Mouse (Mus musculus) thymus, postnatal 14 days (tissue): ENCODE measurements around the gene H2-Eb1.
A peak's percentile ranks its signal among the peaks of the same experiment; 100 is the strongest.
"Not testable (repeated sequence)": the region's sequence is repeated elsewhere in the genome, so short reads cannot be mapped to it uniquely, and the experiment has no call there.

Experiments
- DNase-seq: peaks from one replicate; pipeline ENCODE4 v3.0.0; 2021

The H2-Eb1 gene

DNA sequence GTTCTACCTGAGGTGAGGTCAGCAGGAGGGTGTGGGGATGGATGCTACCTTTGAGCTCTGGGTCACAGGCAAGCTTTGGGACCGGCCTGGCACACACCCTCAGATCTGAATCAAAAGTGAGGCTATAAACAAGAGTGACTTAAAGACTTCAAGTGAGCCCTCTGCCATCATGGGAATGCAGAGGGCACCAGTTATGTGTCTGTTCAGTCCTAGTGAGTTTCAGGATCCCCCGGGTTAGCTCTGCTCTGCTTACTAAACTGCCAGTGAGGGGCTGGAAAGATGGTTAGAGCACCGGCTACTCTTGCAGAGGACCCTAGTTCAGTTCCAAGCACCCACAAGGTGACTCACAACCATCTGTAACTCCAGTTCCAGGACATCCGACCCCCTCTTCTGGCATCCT lies 13.1 kb upstream of the H2-Eb1 start:
- no peak for DNase-seq

DNA sequence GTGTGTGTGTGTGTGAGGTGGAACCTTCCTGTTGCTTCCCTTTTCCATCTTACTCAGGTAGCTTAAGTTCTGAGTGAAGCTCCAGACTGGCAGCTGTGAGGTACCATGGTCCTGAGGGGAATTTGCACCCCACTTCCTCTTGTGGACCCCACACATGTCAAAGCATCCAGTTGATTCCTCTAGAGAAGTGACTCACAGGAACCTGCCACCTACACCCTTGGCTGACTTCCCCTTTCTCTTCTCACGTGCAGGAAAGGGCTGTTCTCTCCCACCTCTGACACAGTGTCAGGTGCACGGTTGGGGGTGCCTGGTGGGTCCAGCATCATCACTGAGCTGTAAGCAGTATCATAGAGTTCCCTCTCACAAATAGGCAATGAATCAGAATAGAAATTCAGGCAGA lies 12.1 kb upstream of the H2-Eb1 start:
- DNase-seq, result no peak

DNA sequence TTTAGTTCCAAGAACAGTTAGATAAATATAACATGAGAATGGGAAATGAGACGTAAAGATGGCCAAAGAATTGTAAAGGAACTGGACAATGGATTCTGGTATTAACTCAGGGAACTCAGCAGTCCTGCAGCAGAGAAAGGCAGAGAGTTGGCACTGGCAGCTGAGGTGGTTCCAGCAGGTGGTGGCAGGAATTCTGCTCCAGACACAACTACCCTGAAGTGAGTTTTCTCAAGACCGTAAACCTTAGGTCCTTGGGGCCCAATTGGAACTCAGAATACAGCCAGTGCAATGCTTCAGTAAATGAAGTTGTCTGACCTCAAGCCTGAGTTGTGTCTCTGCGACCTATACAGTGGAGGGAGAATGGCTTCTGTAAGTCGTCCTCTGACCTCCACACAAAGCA lies 11.4 kb upstream of the H2-Eb1 start:
- no peak for DNase-seq

DNA sequence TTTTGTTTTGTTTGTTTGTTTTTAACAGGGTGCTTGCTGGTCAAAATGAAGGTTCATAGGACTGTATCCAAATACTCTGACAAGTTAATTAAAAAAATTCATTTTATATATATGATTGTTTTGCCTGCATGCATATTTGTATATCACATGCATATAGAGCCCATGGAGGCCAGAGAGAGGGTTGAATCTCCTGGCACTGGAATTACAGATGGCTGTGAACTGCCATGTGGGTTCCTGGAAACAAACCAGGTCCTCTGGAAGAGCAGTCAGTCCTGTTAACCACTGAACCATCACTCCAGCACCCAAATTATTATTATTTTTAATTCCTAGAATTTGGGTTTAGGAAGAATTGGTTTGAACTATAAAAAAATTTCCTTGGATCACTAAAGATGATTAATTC lies 10.4 kb upstream of the H2-Eb1 start:
- no peak for DNase-seq

DNA sequence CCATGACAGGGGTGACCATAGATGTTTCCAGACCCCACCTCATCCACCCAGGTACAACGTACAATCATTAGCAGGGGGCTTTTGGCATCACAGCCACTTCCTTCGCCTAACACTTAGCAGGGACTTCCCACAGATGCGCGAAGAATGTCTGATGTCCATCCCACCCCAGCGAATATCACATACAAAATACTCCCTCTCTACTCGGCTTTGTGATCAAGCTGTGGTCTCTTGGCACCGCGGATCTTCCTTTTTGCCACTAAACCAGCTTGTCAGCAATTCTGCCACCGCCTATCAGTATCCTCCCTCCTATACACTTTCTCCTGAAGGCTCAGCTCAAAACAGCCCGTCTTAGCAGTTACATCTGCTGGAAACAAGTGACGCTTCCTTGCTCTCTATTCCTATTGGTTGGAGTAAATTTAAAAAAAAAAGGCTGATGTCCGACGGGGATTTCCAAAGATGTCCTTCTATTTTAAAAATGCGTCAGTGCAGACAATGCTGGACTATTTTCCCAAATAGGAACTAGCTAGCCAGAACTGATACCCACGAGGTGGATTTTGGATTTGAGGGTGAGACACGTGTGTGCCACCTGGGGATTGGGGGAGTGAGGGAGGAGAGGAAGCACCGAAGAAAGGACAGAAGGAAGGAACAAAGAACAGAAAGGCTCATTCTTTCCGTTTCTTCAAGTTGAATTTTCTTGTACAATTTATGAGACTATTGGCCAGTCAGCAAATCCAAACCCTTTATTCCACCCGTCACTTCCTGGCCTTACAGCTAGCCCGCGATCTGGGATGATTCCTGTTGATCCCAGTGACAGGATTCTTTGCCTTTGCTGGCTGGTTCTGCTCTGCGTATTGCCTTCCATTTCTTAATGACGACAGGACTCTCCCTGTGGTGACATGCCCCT lies 9.5 kb upstream of the H2-Eb1 start:
- DNase-seq, result peak; percentile 53

DNA sequence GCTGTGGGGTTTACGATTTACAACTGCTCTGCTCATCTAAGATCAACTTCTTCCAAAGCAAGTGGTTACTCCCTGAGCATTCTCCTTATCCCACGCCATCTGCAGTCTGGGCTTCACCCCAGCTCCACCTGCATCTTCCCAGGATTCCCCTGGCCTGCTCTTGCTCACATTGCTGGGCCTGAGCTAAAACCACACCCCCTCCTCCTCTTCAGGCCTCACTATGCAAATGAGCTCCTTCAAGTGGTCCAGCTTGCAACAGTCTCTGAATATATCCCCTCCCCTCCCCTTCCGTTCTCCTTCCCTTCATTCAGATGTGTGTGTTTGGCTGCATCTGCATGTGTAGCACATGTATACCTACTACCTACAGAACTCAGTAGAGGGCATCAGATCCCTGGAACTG lies 6.3 kb upstream of the H2-Eb1 start:
- DNase-seq, result no peak

DNA sequence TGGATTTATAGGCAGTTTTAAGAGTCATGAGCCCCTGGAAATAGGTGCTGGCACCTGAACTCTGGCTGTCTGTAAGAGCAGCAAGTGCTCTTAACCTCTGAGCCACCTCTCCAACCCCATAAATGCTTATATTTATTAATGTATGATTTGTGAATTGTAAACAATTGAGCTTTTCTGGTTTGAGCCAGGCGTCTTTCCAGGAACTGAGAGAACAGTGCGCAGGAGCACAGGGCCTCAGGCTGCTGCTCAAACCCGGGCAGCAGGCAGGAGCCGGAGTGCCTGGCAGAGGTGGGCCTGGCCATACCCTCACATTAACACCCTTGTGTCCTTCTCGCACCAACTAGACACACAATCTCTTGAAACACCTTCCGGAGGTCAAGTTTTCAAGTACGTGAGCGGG lies 5.6 kb upstream of the H2-Eb1 start:
- DNase-seq, result no peak

DNA sequence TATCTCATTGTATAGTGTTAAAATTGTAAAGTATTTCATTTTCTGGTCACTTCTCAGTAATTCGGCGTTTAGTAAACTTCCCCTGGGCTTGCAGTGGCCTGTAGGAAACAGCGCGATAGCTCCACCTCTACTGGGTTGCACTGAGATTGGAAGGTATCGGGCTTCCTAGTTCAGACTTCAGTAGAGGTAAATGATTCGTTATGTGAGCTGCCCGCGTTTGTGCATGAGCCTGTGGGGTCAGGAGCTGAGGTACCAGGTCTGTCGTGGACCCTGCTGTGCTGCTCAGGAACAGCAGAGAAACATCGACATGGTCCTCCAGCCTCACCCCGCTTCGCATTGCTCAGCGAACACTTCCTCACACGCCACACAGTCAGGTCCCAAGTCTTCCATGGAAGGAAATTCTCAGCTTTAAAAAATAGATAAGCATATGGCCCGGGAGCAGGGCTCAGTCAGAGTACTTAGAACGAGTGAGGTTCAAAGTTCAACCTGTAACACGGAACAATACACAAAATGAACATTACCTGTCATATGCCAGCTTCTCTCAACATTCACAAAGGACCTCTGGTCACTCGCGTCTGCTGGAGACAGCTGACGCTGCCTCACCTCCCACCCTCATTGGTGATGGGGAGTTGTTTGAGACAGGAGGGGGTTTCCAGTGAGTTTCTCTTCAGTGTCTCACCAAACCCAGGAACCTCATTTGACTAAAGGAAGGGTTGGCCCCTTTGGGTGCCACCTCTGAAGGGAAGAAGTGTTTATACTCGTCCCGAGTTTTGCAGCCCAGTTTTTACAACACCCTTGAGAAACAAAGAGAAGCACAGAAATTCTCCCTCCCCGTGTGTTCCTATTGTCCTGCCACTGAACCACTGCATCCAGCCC lies 4.7 kb upstream of the H2-Eb1 start:
- no peak for DNase-seq

DNA sequence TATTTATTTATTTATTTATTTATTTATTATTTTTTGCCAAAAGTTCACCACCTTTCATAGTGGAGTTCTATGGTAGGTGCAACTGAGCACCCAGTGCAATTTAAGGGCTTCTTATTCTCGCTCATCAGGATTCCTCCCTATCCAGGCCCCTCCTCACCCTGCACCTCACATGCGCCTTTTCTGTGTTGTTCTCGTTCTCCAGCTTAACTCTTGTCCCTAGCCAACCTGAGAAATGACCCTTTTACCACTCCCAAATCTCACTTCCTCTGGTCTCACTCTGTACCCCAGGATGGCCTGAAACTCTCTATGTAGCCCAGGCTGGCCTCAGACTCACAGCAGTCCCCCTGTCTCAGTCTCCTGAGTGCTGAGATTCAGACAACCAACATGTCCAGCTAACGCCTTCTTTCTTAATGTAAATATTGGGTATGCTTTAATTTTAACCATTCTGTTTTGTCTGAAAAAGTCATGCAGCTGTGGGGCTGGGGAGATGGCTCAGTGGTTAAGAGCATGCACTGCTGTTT lies 3.9 kb upstream of the H2-Eb1 start:
- DNase-seq, result no peak

DNA sequence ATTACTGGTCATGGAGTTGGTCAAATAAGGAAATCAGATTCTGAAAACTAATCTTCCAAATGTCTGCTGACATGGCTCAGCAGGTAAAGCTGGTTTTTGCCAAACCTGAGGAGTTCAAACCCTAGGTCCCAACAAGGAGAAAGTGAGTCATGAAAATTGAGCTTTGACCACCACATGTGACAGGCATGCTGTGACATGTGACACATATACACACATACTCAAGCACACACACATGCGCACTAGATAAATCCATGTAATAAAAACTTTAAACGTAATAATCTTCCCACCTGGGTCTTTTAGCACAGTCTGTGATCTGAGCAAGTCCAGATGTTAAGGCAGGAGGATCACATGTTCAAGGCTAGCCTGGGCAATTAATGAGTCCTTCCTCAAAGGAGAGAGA lies 1.9 kb upstream of the H2-Eb1 start:
- DNase-seq, result no peak

DNA sequence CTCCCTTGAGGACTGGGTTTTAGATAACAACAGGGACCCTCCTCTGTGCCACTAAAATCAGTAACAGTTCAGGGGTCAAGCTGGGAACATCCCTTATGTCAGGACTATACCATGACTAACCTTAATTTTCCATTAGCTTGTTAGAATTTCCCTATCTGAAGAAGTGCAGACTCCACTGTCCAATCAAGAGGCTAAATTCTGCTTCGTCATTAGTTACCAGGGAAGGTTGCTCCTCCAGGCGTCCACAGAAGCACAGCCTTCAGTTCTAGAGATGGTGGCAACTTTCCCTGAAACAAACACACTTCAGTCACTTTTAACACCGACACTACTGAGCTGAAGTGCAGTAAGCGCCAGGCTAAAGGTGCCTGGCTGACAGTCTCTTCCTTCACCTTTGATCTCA lies 916 bp upstream of the H2-Eb1 start:
- DNase-seq, result peak; percentile 75

DNA sequence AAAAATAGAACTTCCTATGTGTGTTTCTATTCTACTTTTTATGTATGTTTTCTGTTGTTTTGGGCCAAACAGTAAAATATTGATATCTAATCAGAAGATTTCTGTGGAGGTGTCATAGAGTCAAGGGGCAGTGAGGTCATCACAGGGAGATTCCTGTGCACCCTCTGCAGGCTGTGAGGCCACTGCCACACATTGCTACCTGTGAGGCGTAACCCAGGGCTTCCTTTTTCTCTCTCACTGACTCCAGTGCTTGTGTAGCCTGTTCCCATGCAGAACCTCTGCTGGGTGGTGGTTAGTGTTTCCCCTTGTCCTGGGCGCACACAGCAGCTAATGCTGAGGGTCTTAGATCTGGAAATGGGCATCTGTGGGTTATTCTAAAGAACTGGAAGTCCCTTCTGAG lies 740 bp downstream of the H2-Eb1 start:
- DNase-seq, result no peak

DNA sequence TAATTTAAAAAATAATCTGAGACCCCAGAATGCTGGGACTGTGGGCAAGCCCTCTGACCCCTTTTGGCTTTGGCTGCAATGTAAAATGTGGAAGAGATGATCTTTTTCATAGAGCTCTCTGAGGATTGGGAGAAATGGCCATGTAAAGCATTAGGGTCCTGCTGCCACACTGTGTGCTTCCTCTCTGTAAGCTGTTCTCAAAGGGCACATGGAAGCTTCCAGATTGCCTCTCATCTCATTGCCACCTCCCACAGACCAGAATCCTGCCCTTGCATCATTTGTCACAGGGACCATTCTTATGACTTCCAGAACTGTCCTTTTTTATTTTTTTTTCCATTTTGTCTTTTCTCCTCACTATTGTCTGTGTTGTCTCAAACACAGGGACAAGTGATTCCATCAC lies 1.5 kb downstream of the H2-Eb1 start:
- DNase-seq, result no peak

DNA sequence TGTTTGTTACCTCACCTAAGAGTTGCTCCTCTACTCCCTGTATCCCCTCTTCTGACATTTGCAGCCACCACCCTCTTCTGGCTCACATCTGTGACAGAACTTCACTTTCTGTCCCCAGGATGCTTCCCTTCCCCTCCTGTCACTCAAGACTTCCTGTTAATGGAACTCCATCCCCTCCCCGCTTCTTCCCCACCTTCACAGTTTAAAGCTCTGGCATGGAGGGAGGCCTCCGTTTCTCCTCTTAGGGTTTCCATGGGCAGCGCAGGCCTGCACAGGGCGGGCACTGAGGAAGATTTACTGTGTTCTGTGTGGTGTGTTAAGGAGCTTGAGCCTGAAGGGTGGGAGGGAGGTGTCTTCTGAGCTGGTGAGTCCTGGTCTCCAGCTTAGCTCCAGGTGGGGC lies 2.5 kb downstream of the H2-Eb1 start:
- no peak for DNase-seq

DNA sequence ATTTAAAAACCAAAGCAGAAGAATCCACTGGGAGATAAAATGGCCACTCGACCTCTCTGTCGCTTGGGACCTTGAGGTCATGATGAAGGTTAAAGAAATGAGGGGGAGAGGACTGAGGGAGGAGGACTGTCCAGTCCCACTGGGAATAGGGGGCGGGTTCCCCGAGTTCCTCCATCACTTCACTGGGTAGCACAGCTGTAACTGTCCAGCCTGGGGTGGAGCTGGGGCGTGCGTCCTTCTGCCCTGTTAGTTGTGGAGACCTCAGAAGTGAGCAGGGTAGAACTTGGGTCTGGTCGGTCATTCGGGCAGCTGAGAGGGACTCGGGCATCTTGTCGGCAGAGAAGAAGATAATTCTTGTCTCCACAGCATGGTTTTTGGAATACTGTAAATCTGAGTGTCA lies 3.6 kb downstream of the H2-Eb1 start:
- DNase-seq, result no peak

DNA sequence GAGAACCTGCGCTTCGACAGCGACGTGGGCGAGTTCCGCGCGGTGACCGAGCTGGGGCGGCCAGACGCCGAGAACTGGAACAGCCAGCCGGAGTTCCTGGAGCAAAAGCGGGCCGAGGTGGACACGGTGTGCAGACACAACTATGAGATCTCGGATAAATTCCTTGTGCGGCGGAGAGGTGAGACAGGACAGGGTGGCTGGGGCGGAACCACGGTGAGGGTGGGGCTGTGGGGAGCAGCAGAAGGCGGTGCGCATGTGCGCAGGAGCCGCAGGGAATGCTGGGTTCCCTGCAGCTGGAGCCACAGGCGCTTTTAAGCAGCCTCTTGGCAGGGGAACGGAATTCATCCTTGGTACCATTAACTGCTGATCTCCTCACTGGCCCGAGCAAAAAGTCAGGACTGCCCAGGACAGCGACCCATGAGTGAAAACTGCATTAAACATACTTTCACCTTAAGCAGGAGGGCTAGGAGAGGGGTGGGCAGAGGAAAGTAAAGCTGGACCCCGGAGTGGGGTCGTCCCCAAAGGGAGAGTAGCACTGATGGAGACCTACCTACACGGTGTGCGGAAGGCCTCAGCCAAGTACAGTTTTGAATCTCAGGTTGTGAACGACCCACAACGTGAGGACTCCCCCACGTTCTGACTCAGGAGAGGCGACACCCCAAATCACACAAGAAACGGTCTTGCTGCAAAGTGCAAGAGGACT lies 4.2 kb downstream of the H2-Eb1 start:
- DNase-seq, result peak; percentile 79

DNA sequence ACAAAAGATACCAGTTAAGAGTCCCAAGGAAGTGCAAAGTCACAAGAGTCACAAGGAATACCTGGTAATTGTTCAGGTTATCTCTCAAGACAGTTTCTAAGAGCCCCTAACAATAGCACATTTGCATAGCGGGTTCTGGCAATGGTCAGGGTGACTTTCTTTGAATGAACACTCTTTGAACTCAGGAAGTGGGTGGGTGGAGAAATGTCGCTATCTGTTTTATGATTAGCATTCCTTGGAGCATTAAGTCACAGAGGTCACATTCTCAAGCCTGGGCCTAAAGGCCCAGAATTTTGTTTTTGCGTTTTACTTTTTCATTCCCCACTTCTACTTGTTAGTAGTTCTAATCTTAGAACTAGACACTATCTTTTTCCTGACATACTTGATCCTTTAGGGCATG lies 4.9 kb downstream of the H2-Eb1 start:
- not testable (repeated sequence) for DNase-seq

DNA sequence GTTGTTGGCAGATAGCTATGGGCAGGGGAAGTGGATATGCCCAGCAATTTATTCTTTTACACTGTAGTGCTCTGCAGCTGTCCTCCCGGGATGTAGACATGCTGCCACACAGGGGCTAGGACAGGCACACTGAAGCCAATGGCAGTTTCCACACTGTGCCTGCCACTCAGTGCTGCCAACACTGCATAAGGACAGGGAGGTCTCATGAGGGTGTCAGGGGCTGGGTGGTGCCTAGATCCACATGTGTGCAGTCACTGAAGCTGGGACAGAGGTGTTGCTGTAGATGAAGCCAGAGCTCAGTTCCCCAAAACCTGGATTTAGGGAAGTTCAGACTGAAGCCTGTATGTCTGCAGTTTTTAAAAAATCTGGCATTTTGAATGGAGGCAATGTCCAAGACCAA lies 6.5 kb downstream of the H2-Eb1 start:
- DNase-seq, result no peak

DNA sequence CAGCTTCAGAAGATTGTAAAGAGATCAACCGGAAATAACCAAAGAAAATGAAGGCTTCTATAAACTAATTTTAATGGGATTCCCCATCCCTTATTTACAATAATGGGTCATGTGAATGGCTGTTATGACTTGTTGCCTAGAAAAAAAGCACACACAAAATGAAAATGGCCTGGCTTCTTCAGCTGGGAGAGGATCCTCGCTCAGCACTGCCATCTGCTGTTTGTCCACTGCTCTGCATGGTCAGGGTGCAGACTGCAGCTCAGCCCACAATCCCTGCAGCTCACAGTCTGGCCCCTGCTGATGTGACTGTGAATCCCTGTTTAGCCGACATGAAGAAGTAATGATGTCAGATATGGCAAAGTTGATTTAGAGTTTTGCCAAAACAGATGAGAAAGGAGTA lies 7.7 kb downstream of the H2-Eb1 start:
- DNase-seq, result peak; percentile 83

DNA sequence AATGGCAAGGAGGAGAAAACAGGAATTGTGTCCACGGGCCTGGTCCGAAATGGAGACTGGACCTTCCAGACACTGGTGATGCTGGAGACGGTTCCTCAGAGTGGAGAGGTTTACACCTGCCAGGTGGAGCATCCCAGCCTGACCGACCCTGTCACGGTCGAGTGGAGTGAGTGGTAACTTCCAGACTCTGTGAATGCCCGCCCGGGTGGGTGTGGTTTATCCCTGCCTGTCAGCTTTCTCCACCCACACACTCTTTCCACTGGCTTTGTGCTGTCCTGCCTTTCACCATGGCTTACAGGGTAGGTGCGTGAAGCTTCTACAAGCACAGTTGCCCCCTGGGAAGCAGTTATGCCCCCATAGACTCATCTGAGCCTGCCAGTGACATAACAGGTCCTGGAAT lies 8.6 kb downstream of the H2-Eb1 start:
- no peak for DNase-seq

DNA sequence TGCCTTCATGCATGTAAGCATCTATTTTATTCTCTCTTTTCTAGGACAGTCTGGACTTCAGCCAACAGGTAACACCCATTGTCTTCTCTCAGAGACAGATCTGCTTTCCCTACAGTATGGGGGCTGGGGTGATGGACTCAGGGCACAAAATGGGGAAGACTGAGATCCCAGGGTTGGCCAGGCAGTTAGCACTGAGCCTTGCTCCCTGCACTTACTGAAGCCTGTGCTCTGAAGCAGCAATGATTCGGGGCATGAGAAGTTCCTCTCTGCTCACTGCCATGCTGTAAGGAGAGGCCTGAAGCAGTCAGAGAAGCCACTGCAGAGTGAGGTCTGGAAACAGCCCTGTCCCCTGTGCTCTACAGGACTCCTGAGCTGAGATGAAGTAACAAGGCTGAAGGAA lies 9.8 kb downstream of the H2-Eb1 start:
- no peak for DNase-seq

DNA sequence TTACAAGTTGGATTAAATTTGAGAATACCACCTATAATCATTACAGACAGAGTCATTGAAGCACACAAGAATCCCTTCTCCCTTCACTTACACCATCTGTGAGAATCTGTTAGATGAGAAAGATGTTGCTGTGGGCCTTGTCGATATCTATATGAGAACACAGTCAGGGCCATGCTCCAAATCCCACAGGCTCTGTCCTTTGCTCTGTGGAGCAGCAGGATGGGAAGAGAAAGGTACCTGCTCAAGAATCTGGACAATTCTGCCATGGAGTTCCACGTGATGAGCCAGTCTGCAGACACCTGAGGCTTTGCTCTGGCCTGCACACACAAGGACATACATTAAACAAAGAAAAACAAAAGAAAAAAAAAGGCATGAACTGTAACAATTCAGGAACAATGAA lies 11.0 kb downstream of the H2-Eb1 start:
- no peak for DNase-seq

DNA sequence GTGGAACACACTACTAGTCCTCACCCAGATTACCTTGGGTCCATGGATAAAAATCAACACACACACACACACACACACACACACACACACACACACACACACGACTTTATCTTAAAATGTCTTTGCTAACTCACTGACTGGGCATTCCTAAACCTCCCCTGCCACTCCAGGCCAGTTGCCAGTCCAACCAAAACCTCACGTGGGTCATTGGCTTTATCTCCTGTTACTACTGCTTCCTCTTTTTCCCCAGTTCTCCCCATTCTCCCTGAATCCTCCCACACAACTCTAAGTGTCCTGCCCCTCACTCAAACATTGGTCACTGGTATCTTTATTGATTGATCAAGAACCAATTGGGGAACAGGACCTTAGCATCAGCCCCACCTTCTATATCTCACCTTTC lies 11.6 kb downstream of the H2-Eb1 start:
- no peak for DNase-seq
